Mouse (Mus musculus): ENCODE data around the gene Xrn2. TPM values are rescaled to one million over a fixed set of nuclear protein-coding genes. Genes with fewer than 3 reads are reported as not detected.

Gene Xrn2
- polyA plus RNA-seq, 1 experiment from 2014 or later: 104 TPM

DNA sequence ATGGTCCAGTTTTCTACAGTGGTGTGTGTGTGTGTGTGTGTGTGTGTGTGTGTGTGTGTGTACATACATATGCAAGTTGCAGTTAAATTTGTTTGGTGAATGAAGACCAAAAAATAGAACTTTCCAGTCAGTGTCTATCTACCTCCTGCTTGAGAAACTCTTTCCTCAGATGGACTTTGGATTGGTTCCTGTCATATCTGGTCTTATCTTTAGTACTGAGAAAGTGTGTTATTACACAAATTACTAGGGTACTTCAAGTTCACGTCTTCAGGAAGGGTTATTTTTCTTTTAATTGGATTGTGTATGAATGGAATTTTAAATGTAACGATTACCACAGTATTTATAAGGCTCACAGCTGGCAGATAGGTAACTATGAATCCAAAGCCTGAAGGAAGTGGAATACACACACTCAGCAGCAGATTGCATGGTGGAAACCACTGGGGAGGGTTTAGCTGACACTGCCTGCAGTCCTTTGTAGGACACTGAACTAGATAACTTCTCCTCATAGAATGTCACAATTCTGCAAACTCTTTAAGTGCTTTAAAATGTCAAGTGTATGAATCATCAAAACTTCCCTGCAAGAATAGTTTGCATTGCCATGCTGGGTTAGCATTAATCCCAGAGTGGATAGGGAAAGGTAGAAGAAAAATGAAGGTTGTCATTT is 40.6 kb downstream of the Xrn2 start:
- WGBS: 83% methylated on average over 2 of the region's 2 CpGs
- Histone ChIP-seq H3K9me3 (ENCODE audit: low read depth, low read length) (no peaks in the 10 kb centered on the region), H3K36me3 (ENCODE audit: insufficient read depth) (peaks cover 64% of the 10 kb centered on the region), H3K27ac (ENCODE audit: low read depth) (no peak overlapping the region), H3K4me2 (no peak overlapping the region), H3K9ac (no peak overlapping the region), H3K4me1 (ENCODE audit: insufficient read depth) (no peaks in the 10 kb centered on the region), H3K27me3 (ENCODE audit: insufficient read depth, low read length) (no peaks in the 10 kb centered on the region), H3K4me3 (ENCODE audit: low read depth, low read length) (no peak overlapping the region)
- DNase-seq: no peak
- no peak for ATAC-seq (ENCODE audit: insufficient read depth)
- TF ChIP-seq CTCF (IDR thresholded peaks at IDR 0.05; ENCODE audit: low read depth): no peak

DNA sequence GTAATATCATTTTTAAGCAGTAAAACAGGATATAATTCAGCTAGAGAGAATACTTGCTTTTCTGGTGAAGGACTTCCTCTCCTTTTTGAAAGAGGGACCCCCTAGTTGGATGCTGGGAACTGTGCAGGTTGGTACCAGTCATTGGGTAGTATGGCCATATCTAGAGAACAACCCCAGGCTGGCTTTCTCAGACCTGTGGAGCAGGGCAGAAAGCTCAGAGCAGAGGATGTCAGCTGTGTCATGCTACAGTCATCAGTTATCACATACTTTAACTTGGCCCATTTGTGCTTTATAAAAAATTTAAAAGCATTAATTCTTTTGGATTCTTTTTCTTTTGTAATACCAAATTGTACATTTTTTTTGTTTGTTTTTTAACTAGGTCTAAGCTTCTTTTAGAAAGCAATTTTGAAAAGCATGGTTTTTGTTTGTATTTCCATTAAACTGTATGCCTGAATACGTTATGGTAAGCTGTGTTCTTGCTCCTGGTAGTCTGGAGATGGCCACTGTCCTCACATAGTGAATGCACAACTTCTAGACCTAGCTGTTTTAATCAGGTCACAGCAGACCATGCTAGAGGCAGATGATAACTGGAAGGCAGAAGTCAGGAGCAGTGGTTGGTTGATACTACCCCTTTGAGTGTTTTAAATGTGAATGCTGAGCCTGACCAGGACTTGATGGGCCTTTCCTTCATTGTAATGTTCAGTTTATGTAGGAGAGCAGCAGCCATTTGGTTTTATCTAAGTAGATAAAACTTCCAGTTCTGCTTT is 54.9 kb downstream of the Xrn2 start:
- 78% methylated on average over 1 of the region's 1 CpGs for WGBS
- Histone ChIP-seq H3K9me3 (ENCODE audit: low read depth, low read length) (no peaks in the 10 kb centered on the region), H3K36me3 (ENCODE audit: insufficient read depth) (peaks cover 36% of the 10 kb centered on the region), H3K4me1 (ENCODE audit: insufficient read depth) (no peaks in the 10 kb centered on the region), H3K27me3 (ENCODE audit: insufficient read depth, low read length) (no peaks in the 10 kb centered on the region), H3K4me2 (no peak overlapping the region), H3K9ac (no peak overlapping the region), H3K27ac (ENCODE audit: low read depth) (no peak overlapping the region), H3K4me3 (ENCODE audit: low read depth, low read length) (no peak overlapping the region)
- DNase-seq: no peak
- ATAC-seq (ENCODE audit: insufficient read depth): no peak
- TF ChIP-seq CTCF (IDR thresholded peaks at IDR 0.05; ENCODE audit: low read depth): no peak

DNA sequence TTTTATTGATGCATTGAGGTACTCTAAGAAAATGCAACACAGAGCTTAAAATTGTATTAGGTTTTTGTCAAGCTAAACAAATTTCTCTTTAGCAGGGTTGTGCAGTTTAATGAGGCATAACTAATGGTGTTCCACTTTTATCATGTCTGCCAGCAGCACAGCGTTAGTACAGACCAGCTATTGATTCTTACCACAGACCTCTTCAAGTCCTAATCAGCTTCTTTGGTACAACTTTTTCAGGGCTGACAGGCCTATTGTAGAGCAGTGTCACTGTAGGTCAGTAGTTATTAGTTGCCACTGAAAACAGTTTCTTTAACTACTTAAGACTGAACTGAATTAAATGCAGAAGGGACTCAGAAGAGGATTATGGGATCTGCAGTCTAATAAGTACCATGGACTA is 56.3 kb downstream of the Xrn2 start:
- no peak overlapping the region for H3K4me3 ChIP-seq (ENCODE audit: low read depth, low read length)
- no peaks in the 10 kb centered on the region for H3K9me3 ChIP-seq (ENCODE audit: low read depth, low read length)
- H3K4me1 ChIP-seq (ENCODE audit: insufficient read depth): no peaks in the 10 kb centered on the region
- no peak for TF ChIP-seq CTCF (IDR thresholded peaks at IDR 0.05; ENCODE audit: low read depth)
- WGBS: 84% methylated on average over 1 of the region's 1 CpGs
- ATAC-seq (ENCODE audit: insufficient read depth): no peak
- H3K27me3 ChIP-seq (ENCODE audit: insufficient read depth, low read length): no peaks in the 10 kb centered on the region
- no peak for DNase-seq
- H3K27ac ChIP-seq (ENCODE audit: low read depth): no peak overlapping the region
- no peak overlapping the region for H3K9ac ChIP-seq
- no peak overlapping the region for H3K4me2 ChIP-seq
- H3K36me3 ChIP-seq (ENCODE audit: insufficient read depth): peaks cover 39% of the 10 kb centered on the region

DNA sequence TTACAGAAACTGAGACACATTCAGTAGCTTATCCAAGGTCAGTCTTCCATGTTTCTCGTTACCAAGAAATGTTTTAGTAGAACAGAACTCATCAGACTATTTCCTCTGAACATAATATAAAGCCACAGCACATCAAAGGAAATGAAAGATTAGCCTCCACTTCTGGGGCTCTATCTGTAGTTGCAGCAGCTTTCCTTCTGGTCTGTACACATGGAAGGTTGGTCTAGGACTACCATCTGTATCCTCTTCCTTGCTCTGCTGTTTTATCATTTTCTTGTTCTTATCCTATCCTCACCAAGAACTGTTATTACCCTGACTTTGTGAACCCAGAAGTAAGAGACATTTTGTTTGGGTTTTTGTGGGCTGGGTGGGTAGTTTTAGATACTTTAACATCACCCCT is 57.5 kb downstream of the Xrn2 start:
- no peaks in the 10 kb centered on the region for H3K9me3 ChIP-seq (ENCODE audit: low read depth, low read length)
- no peak for DNase-seq
- ATAC-seq (ENCODE audit: insufficient read depth): no peak
- no peak overlapping the region for H3K4me2 ChIP-seq
- peaks cover 37% of the 10 kb centered on the region for H3K36me3 ChIP-seq (ENCODE audit: insufficient read depth)
- H3K4me3 ChIP-seq (ENCODE audit: low read depth, low read length): no peak overlapping the region
- 76% methylated on average over 1 of the region's 1 CpGs for WGBS
- no peaks in the 10 kb centered on the region for H3K27me3 ChIP-seq (ENCODE audit: insufficient read depth, low read length)
- H3K27ac ChIP-seq (ENCODE audit: low read depth): no peak overlapping the region
- H3K4me1 ChIP-seq (ENCODE audit: insufficient read depth): no peaks in the 10 kb centered on the region
- TF ChIP-seq CTCF (IDR thresholded peaks at IDR 0.05; ENCODE audit: low read depth): no peak
- H3K9ac ChIP-seq: no peak overlapping the region

DNA sequence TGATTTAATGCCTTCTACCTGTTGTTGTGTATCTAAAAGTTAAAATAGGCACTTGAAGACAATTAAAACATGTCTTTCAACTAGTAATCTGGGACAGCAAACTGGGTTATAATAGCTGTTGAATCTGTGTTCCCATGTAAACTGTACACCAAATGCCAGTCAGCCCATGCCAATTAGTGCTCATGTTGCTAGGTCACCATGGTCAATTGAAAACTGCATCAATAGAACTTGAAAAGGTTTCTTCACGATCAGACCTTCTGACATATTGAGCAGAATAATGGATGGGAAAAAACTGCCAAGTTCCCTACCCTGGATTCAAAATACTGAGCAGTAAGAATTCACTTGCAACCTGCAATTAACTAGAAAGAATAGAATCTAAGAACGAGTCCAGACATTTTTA is 61.2 kb downstream of the Xrn2 start:
- no peaks in the 10 kb centered on the region for H3K9me3 ChIP-seq (ENCODE audit: low read depth, low read length)
- DNase-seq: no peak
- H3K4me3 ChIP-seq (ENCODE audit: low read depth, low read length): no peak overlapping the region
- H3K4me1 ChIP-seq (ENCODE audit: insufficient read depth): no peaks in the 10 kb centered on the region
- WGBS: 89% methylated on average over 2 of the region's 2 CpGs
- no peak for TF ChIP-seq CTCF (IDR thresholded peaks at IDR 0.05; ENCODE audit: low read depth)
- no peaks in the 10 kb centered on the region for H3K27me3 ChIP-seq (ENCODE audit: insufficient read depth, low read length)
- no peak for ATAC-seq (ENCODE audit: insufficient read depth)
- H3K9ac ChIP-seq: no peak overlapping the region
- H3K27ac ChIP-seq (ENCODE audit: low read depth): no peak overlapping the region
- H3K36me3 ChIP-seq (ENCODE audit: insufficient read depth): peaks cover 48% of the 10 kb centered on the region
- no peak overlapping the region for H3K4me2 ChIP-seq

DNA sequence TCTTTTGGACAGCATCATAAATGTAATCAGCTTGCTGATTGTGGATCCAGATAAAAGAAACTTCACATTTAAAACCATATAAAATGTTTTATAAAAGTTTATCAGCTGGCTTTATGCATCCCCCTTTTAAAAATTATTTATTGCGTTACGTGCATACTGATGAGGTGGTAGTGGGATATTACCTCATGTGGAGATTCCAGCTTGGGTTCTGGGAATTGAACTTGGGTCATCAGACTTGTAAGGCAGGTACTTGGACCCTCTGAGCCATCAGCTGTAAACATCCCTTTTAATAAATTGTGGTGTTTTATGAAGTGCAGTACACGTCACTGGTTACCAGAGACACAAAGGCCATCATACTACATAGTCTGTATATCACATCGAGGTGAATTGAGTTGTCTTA is 61.6 kb downstream of the Xrn2 start:
- DNase-seq (no peak), ATAC-seq (ENCODE audit: insufficient read depth) (no peak)
- Histone ChIP-seq H3K9ac (no peak overlapping the region), H3K4me1 (ENCODE audit: insufficient read depth) (no peaks in the 10 kb centered on the region), H3K4me2 (no peak overlapping the region), H3K9me3 (ENCODE audit: low read depth, low read length) (no peaks in the 10 kb centered on the region), H3K27ac (ENCODE audit: low read depth) (no peak overlapping the region), H3K27me3 (ENCODE audit: insufficient read depth, low read length) (no peaks in the 10 kb centered on the region), H3K4me3 (ENCODE audit: low read depth, low read length) (no peak overlapping the region), H3K36me3 (ENCODE audit: insufficient read depth) (peaks cover 46% of the 10 kb centered on the region)
- 96% methylated on average over 4 of the region's 4 CpGs for WGBS
- no peak for TF ChIP-seq CTCF (IDR thresholded peaks at IDR 0.05; ENCODE audit: low read depth)

DNA sequence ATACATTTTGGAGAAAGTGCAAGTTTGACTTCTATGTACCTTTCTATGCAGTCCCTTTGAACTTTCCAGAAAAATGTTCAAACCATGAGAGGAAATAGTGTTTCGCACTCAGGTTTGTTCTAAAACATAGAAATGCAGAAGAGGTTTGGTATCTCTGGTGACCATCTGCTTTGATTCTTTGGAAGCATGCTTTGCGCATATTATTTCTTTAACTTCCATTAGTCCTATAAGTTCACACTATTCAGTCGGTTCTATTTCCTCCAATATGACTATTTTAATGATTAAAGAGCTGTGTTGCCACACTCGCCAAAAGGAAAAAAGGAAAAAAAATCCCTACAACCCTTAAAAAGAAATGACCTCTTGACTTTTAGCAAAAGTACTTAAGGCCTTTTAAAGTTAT is 69.6 kb downstream of the Xrn2 start:
- Histone ChIP-seq H3K9me3 (ENCODE audit: low read depth, low read length) (no peaks in the 10 kb centered on the region), H3K36me3 (ENCODE audit: insufficient read depth) (0 out of 2 replicates have a peak, but pooled peaks cover under 1% of the 10 kb centered on the region), H3K27me3 (ENCODE audit: insufficient read depth, low read length) (peaks cover 62% of the 10 kb centered on the region), H3K9ac (no peak overlapping the region), H3K4me1 (ENCODE audit: insufficient read depth) (0 out of 2 replicates have a peak, but pooled peaks cover 2% of the 10 kb centered on the region), H3K27ac (ENCODE audit: low read depth) (no peak overlapping the region), H3K4me3 (ENCODE audit: low read depth, low read length) (no peak overlapping the region), H3K4me2 (no peak overlapping the region)
- 61% methylated on average over 4 of the region's 4 CpGs for WGBS
- ATAC-seq (ENCODE audit: insufficient read depth) (no peak), DNase-seq (no peak)
- TF ChIP-seq CTCF (IDR thresholded peaks at IDR 0.05; ENCODE audit: low read depth): no peak
